Mouse (Mus musculus): ENCODE measurements around the gene Arhgef38.

DNA sequence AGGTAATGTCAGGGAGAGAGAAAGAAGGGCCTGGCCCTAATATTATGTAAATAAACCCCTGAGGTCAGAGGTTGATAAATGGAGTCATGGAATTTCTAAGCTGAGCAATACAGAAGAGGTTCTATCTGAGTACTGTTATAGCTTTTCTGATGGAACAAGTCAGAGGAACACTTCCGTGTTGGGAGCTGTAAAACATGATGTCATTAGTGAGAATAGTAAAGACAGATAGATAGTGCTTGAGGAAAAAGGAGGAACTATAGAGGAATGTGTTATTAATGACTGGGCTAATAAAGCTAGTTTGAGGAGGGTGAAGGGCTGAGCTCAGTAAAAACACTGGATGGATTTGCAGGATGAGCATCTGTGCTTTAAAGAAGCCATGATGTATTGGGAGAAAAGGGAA is 140.4 kb downstream of the Arhgef38 start:
- TF ChIP-seq CTCF (IDR thresholded peaks at IDR 0.05; ENCODE audit: control insufficient read depth, insufficient read depth, insufficient read length), result no peak
- TF ChIP-seq USF1 (IDR thresholded peaks at IDR 0.05; ENCODE audit: low read depth), result no peak
- no peak for TF ChIP-seq MYOG (IDR thresholded peaks at IDR 0.05; ENCODE audit: control insufficient read depth, extremely low read depth, insufficient read length)
- no peak for TF ChIP-seq CEBPB (IDR thresholded peaks at IDR 0.05; ENCODE audit: low read depth)

Data from C2C12 (cell line).